Mouse (Mus musculus) E14TG2a.4 (cell line): Measurements from ENCODE around the gene Arhgap21.

Source experiments
- CTCF ChIP-seq: conservative IDR thresholded peaks from 2 replicates; pipeline ENCODE4 v1.5.1; 2014; ENCODE audit warnings: low read length
- NANOG ChIP-seq: IDR thresholded peaks from 2 replicates; pipeline ENCODE4 v1.6.1; 2014; ENCODE audit warnings: borderline replicate concordance, low read length, mixed read lengths

DNA sequence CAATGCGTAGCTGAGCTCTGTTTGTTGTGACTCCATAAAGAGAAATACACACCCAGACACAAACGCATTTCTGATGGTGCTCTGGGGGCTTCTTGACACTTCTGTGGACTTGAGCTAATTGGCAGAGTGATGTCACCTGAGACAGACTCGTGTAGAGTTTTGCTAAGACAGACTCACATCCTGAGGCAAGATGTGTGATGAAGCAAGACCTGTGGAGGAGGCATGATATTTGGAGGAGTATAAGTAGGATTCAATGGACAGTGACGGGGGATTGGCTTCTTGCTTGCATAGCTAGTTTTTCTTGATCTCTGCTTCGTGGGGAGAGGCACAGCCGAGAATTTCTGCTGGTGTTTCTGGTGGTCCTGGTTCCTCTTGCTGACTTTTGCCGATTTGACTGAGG is 150.5 kb downstream of the Arhgap21 start:
- TF ChIP-seq CTCF (no peak), NANOG (no peak)
